Mouse (Mus musculus) kidney, embryonic 15.5 days (tissue): Measurements from ENCODE around the gene Cdr2l. TPM values are rescaled to one million over a fixed set of nuclear protein-coding genes. Genes with fewer than 3 reads are reported as not detected.

Source experiments
- ATAC-seq: fragments of 200-750 bp; cut with Nextera tagmentation; replicated peaks from 2 replicates; pipeline ENCODE4 v1.8.0; 2017; ENCODE audit warnings: moderate TSS enrichment; ENCODE audit not compliant: low FRiP score
- H3K27ac ChIP-seq: fragments of 300-500 bp; sonication (generic); 2 replicates; pipeline ENCODE4 v1.5.1; 2015; ENCODE audit warnings: mild to moderate bottlenecking, inconsistent platforms
- H3K27me3 ChIP-seq: fragments of 300-500 bp; sonication (generic); 2 replicates; pipeline ENCODE4 v1.6.1; 2015; ENCODE audit warnings: inconsistent platforms
- H3K36me3 ChIP-seq: fragments of 300-500 bp; sonication (generic); 2 replicates; pipeline ENCODE4 v1.6.1; 2015; ENCODE audit warnings: inconsistent platforms
- H3K4me1 ChIP-seq: fragments of 300-500 bp; sonication (generic); 2 replicates; pipeline ENCODE4 v1.6.1; 2015; ENCODE audit warnings: inconsistent platforms
- H3K4me2 ChIP-seq: fragments of 300-500 bp; sonication (generic); 2 replicates; pipeline ENCODE4 v1.6.1; 2015; ENCODE audit warnings: moderate library complexity, mild to moderate bottlenecking, inconsistent platforms
- H3K4me3 ChIP-seq: fragments of 300-500 bp; sonication (generic); replicated peaks from 2 replicates; pipeline ENCODE4 v1.5.1; 2015; ENCODE audit warnings: mild to moderate bottlenecking, inconsistent platforms
- H3K9ac ChIP-seq: fragments of 300-500 bp; sonication (generic); 2 replicates; pipeline ENCODE4 v1.6.1; 2015; ENCODE audit warnings: mild to moderate bottlenecking, inconsistent platforms
- H3K9me3 ChIP-seq: fragments of 300-500 bp; sonication (generic); replicated peaks from 2 replicates; pipeline ENCODE4 v1.6.1; 2016; ENCODE audit warnings: inconsistent platforms
- WGBS: fragments of 180-500 bp; shearing (Covaris S2); methylation state at CpG from one replicate; pipeline ENCODE4 v1.1.7; 2015; ENCODE audit warnings: mixed read lengths; 5-methylcytosine and 5-hydroxymethylcytosine counted together
- polyA plus RNA-seq: library from polyadenylated mRNA; unstranded; fragments of >200 nt; fragmentation: Nextera tagmentation; extraction: Ambion mirVana; gene quantifications from 2 replicates; pipeline ENCODE4 v1.2.1, GENCODE M21; 2015

Cdr2l gene
- polyA plus RNA-seq, 1 experiment from 2014 or later, result 10.7 TPM

DNA sequence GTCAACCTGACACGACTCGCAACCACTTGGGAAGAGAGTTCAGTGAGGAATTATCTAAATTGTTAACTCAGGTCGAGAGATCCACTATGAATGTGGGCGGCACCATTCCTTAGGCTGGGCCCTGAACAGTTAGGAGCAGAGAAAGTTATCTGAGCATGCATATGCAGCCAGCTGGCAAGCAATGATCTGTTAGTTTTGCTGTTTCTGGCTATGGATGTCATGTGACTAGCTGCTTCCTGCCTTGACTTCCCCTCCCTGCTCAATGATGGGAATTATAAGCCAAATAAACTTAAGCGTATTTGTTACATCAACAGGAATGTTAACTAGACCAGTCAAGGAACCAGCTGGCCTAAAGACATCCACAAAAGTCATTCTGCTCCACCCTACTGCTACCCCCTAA, 28.3 kb upstream of the Cdr2l start:
- no peak overlapping the region for H3K4me3 ChIP-seq
- H3K9ac ChIP-seq, result no peak overlapping the region
- ATAC-seq, result no peak
- H3K4me1 ChIP-seq, result peaks cover 14% of the 10 kb centered on the region
- peaks cover 40% of the 10 kb centered on the region for H3K27me3 ChIP-seq
- WGBS, result 90% methylated on average over 5 of the region's 5 CpGs
- H3K36me3 ChIP-seq, result no peaks in the 10 kb centered on the region
- H3K4me2 ChIP-seq, result no peak overlapping the region
- H3K27ac ChIP-seq, result no peak overlapping the region
- no peaks in the 10 kb centered on the region for H3K9me3 ChIP-seq

DNA sequence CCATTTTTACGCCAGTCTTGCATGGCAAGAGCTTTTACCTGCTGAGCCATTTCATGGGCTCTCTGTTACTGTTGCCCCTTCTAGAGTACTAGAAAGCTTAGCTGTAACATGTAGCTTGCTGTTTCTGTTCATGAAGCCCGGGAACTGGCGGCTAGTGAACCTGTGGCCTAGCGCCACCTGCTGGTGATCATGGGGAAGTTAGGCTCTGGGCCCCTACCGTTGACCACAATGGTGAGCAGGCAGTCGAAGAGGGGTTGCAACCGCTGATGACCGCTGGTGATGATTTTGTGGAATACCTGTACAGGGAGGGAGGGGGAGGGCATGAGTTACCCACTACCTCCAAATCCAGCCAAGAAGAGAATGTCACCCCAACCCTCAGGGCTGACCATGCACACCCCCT, 27.5 kb upstream of the Cdr2l start:
- H3K9ac ChIP-seq, result no peak overlapping the region
- H3K4me1 ChIP-seq, result peaks cover 16% of the 10 kb centered on the region
- no peak overlapping the region for H3K27ac ChIP-seq
- no peak overlapping the region for H3K4me3 ChIP-seq
- no peaks in the 10 kb centered on the region for H3K36me3 ChIP-seq
- H3K4me2 ChIP-seq, result no peak overlapping the region
- peak; percentile 45; the same call in 1 of the 2 replicates for ATAC-seq
- H3K27me3 ChIP-seq, result peaks cover 38% of the 10 kb centered on the region
- 5% methylated on average over 8 of the region's 8 CpGs for whole genome bisulfite sequencing
- no peaks in the 10 kb centered on the region for H3K9me3 ChIP-seq

DNA sequence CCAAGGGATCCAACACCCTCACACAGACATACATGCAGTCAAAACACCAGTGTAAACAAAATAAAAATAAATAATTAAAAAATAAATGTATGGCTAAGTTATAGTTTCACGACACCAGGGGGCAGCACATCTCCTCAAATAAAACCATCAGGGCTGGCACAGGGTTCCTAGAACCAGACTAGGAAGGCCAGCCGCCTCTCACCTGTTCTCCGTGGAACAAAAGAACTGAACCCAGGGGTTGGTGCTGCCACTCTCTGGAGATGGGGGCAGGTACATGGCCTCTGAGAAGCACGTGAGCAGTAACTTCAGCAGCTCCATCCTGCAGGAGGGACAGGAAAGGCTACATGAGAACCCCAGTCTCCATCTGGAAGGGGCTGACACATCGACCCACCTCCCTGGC, 23.2 kb upstream of the Cdr2l start:
- H3K9ac ChIP-seq, result no peak overlapping the region
- no peak overlapping the region for H3K27ac ChIP-seq
- ATAC-seq, result no peak

DNA sequence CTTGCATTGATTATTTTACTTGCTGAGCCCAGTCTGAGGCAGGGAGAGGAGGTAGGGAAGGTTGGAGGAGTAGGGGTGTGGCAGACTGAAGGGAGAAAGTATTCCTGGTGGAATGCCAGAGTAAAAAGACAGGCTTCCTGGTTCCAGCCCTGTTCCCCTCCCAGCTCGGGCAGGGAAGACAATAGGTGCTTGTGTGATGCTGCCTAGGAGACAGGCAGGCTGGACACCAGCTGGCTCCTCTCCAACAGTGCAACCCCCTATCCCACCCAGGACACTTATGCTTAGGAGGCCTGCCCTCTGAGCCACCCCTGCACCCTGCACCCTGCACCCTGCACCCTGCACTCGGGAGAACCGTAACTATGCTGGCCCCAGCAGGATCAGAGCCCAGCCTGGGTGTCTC, 22.4 kb upstream of the Cdr2l start:
- H3K4me3 ChIP-seq, result no peak overlapping the region
- no peak for ATAC-seq
- H3K27ac ChIP-seq, result no peak overlapping the region
- peaks cover 23% of the 10 kb centered on the region for H3K4me1 ChIP-seq
- H3K4me2 ChIP-seq, result no peak overlapping the region
- H3K36me3 ChIP-seq, result no peaks in the 10 kb centered on the region
- H3K9ac ChIP-seq, result no peak overlapping the region
- H3K27me3 ChIP-seq, result peaks cover 17% of the 10 kb centered on the region
- WGBS, result 34% methylated on average over 3 of the region's 3 CpGs
- H3K9me3 ChIP-seq, result no peaks in the 10 kb centered on the region

More for the DNA sequence above, 23.2 kb upstream of the Cdr2l start:
- Histone ChIP-seq H3K27me3 (peaks cover 20% of the 10 kb centered on the region), H3K36me3 (no peaks in the 10 kb centered on the region), H3K9me3 (no peaks in the 10 kb centered on the region), H3K4me2 (no peak overlapping the region), H3K4me3 (no peak overlapping the region), H3K4me1 (peaks cover 23% of the 10 kb centered on the region)
- 15% methylated on average over 5 of the region's 5 CpGs for WGBS

DNA sequence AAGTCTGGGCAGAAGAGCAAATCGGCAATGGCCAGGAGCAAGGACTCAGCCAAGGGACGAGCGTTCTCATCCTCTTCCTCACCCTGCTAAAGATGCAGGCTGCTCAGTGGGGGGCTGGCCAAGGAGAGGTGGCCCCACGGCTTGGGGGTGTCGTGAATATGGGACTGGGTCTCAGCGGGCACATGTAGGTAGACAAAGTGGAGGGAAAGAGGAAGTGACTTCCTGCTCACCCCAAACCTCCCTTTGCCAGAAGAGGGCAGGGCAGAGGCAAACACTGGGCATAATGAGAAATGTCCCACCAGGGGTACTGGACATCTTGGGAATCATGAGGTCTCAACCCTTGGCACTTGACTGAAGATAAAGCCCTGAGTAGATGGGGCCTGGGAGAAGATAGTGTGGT, 22.0 kb upstream of the Cdr2l start:
- H3K4me1 ChIP-seq, result peaks cover 23% of the 10 kb centered on the region
- H3K4me2 ChIP-seq, result no peak overlapping the region
- H3K36me3 ChIP-seq, result no peaks in the 10 kb centered on the region
- H3K4me3 ChIP-seq, result no peak overlapping the region
- 66% methylated on average over 6 of the region's 6 CpGs for WGBS
- H3K9me3 ChIP-seq, result no peaks in the 10 kb centered on the region
- ATAC-seq, result no peak
- no peak overlapping the region for H3K9ac ChIP-seq
- peaks cover 17% of the 10 kb centered on the region for H3K27me3 ChIP-seq
- no peak overlapping the region for H3K27ac ChIP-seq

DNA sequence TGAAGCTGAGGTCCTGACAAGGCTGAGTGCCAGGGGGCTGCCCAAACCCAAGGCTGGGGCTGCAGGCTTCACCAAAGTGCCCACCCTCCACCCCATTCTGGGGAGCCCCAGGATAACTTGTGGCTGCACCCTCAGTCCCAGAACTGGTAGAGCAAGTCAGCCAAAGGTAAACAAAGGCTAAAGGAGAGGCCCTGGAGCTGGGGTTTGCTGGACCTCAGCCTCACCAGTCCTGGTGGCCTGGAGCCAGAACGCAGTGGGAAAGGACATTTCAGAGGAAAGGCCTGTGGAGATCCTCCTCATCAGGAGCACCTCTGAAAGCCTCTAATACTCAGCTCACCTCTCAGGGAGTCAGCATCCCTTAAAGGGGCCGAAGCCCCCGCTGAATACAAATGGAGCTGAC, 17.6 kb upstream of the Cdr2l start:
- H3K4me3 ChIP-seq, result no peak overlapping the region
- H3K27ac ChIP-seq, result no peak overlapping the region
- H3K9ac ChIP-seq, result no peak overlapping the region
- no peak overlapping the region for H3K4me2 ChIP-seq
- H3K9me3 ChIP-seq, result no peaks in the 10 kb centered on the region
- no peak for ATAC-seq
- 87% methylated on average over 3 of the region's 3 CpGs for WGBS
- no peaks in the 10 kb centered on the region for H3K36me3 ChIP-seq
- peaks cover 34% of the 10 kb centered on the region for H3K4me1 ChIP-seq
- peaks cover 39% of the 10 kb centered on the region for H3K27me3 ChIP-seq

DNA sequence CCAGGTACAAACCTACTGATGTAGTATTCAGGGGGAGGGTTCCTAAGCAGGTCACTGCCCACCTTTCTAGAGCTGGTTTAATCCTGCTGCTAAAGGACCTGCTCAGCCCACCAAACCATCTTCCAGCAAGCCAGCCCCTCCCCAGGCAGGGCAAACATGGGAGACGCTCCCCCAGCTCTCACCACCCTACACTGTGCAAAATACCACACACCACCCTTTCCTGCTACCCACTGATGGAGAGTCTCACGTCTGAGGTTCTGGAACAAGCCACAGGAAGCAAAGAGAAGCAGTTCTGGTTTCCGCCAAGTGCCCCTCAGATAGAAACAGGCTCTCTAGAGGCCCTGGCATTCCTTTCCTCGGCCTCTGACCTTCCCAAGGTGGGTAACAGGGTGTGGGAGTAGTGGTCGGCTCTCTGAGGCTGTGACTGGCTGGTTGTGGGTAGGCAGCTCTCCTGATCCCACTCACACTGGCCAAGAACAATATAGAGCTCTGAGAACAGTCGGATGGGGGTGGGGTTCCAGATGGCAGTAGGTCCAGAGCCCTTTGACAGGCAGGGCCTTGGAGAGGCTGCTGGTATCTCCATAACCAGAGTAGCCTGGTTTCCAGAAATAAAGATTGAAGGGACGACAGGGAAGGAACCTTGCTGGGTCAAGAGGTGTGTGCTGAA, 15.5 kb upstream of the Cdr2l start:
- peak overlapping the region; percentile 60 for H3K4me3 ChIP-seq

DNA sequence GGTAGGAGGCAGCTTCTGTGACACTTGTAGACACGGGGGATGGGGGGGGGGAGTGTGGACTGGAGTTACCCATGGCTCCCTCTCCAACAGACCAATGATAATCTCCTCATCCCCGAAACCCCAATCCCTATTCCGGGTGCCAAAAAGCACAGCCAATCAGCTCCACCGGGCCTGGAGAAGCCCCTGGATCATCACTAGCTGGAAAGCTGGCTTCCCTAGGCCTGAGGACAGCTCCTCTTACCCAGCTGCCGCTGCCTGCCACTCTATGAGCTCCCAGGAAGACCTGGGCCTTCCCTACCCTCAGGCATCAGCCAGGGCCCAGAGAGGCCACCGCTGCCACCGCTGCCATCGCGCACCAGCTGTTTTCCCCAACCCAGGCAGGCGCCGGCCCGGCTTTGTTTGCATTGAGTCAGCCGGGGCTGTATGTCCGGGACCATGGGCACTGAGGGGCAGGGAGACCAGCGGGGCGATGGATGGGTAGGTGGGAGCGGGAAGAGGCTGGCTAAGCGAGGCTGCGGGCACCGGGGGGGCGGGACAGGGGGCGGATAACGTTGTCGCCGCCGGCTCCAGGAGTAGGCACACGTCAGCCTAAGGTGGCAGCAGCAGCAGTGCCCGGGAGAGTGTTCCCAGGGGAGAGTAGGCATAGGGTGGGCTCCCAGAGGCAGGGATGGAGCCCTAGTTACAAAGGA, 14.9 kb upstream of the Cdr2l start:
- no peaks in the 10 kb centered on the region for H3K36me3 ChIP-seq
- peak; percentile 32 for ATAC-seq

More for the DNA sequence above, 15.5 kb upstream of the Cdr2l start:
- no peaks in the 10 kb centered on the region for H3K36me3 ChIP-seq
- H3K4me2 ChIP-seq, result peak overlapping the region; percentile 96
- WGBS, result 32% methylated on average over 7 of the region's 7 CpGs
- no peak overlapping the region for H3K9ac ChIP-seq
- H3K9me3 ChIP-seq, result no peaks in the 10 kb centered on the region
- H3K4me1 ChIP-seq, result peaks cover 25% of the 10 kb centered on the region
- H3K27ac ChIP-seq, result no peak overlapping the region
- H3K27me3 ChIP-seq, result peaks cover 60% of the 10 kb centered on the region
- peak; percentile 47; the same call in 1 of the 2 replicates for ATAC-seq

DNA sequence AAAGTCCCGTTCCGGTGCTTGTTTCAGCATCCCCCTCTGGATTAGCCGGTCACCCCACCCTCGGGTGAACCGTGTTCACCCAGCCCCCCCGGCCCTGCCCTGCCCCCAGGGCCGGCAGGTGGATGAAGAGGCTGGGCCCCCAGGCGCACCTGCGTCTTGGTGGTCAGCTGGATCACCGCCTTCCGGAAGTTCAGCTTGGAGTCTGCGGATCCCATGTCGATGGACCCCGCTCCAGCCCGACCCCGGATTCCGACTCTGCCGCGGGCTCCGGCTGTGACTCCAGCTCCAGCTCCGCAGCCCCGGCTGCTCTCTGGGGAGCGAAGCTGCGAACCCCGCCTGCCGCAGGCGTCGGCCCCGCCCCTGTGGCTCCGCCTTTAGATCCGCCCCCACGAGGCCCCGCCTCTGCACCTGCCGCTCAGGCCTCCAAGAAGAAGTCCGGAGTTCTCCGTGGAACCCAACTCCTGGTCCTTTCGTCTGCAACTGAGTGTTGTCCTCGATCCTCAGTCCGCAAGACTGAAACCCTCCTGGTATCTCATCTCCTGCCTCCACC, 14.2 kb upstream of the Cdr2l start, which contains the start of gene Hid1:
Gene Hid1, minus strand, starts transcription at position 362 of the 550 bp plus-strand sequence.
- WGBS, result under 1% methylated on average over 39 of the region's 39 CpGs
- peak; percentile 73 for ATAC-seq
- Histone ChIP-seq H3K36me3 (no peaks in the 10 kb centered on the region), H3K27ac (no peak within 1 kb of the TSS), H3K9me3 (no peaks in the 10 kb centered on the region), H3K4me3 (peak within 1 kb of the TSS; percentile 60), H3K27me3 (peaks cover 73% of the 10 kb centered on the region), H3K9ac (peak within 1 kb of the TSS; percentile 50), H3K4me2 (peak within 1 kb of the TSS; percentile 96), H3K4me1 (peaks cover 25% of the 10 kb centered on the region)

More for the DNA sequence above, 14.9 kb upstream of the Cdr2l start:
- Histone ChIP-seq H3K4me2 (peak overlapping the region; percentile 96), H3K4me3 (peak overlapping the region; percentile 60), H3K27me3 (peaks cover 66% of the 10 kb centered on the region), H3K27ac (no peak overlapping the region), H3K9me3 (no peaks in the 10 kb centered on the region), H3K9ac (peak overlapping the region; percentile 50), H3K4me1 (peaks cover 25% of the 10 kb centered on the region)
- WGBS, result 4% methylated on average over 28 of the region's 28 CpGs

DNA sequence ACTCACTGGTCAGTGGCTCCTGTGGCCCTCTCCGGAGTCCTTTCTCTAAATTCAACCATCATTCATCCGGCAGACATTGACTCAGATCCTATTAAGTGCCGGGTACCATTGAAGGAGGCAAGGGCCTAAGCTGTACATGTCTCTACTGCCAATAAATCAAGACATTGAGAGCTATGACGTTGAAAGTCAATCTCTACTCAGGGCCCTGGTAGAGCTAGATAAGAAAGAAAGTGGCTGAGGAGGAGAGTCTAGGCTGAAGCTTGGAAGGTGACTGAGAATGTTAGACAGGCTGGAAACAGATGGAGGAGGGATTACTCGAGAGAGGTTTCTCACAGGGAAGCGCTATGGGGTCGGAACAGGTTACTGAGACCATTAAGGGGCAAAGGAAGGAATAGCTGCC, 11.3 kb upstream of the Cdr2l start:
- no peaks in the 10 kb centered on the region for H3K36me3 ChIP-seq
- 47% methylated on average over 7 of the region's 7 CpGs for WGBS
- no peaks in the 10 kb centered on the region for H3K9me3 ChIP-seq
- H3K4me3 ChIP-seq, result no peak overlapping the region
- H3K4me1 ChIP-seq, result peaks cover 32% of the 10 kb centered on the region
- peaks cover 96% of the 10 kb centered on the region for H3K27me3 ChIP-seq
- H3K9ac ChIP-seq, result no peak overlapping the region
- no peak overlapping the region for H3K4me2 ChIP-seq
- ATAC-seq, result no peak
- no peak overlapping the region for H3K27ac ChIP-seq

DNA sequence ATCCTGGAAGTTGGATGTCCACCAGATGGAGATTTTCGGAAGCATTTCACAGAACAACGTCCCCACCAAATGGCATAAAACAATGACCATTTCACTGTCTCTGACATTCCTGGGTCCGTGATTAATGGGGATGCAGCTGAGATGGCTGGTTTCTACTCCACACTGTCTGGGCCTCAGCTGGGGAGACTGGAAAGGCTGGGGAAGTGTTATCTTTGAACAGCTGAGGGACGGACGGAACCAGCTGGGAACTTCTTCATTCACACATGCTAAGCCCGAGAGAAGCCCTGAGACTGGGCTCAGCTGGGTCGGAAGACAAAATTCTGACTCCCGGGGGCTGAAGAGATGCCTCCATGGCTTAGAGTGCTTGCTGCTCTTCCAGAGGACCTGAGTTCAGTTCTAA, 10.4 kb upstream of the Cdr2l start:
- Histone ChIP-seq H3K27me3 (peaks cover 97% of the 10 kb centered on the region), H3K9me3 (no peaks in the 10 kb centered on the region), H3K4me1 (peaks cover 24% of the 10 kb centered on the region), H3K4me3 (no peak overlapping the region), H3K36me3 (no peaks in the 10 kb centered on the region), H3K4me2 (no peak overlapping the region), H3K9ac (no peak overlapping the region), H3K27ac (no peak overlapping the region)
- ATAC-seq, result no peak
- 57% methylated on average over 8 of the region's 8 CpGs for WGBS

DNA sequence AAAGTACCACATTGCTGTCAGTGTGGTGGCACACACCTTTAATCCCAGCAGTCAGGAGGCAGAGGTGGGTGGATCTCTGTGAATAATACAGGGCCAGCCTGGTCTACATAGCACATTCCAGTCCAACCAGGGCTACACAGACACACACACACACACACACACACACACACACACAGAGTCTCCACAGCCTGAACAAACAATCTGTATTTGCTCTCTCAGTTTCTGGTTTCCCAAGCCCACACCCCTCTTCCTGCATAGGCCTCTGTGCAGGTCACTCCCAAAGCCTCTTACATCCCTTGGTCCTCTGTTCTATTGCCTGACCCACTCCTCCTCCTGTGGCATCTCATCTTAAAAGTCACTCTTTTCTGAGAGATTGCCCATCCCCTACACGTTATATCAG, 9.7 kb upstream of the Cdr2l start:
- H3K36me3 ChIP-seq, result no peaks in the 10 kb centered on the region
- peaks cover 90% of the 10 kb centered on the region for H3K27me3 ChIP-seq
- WGBS, result 63% methylated on average over 1 of the region's 1 CpGs
- no peak overlapping the region for H3K4me2 ChIP-seq
- no peak overlapping the region for H3K4me3 ChIP-seq
- H3K27ac ChIP-seq, result no peak overlapping the region
- no peaks in the 10 kb centered on the region for H3K9me3 ChIP-seq
- peaks cover 18% of the 10 kb centered on the region for H3K4me1 ChIP-seq
- no peak for ATAC-seq
- H3K9ac ChIP-seq, result no peak overlapping the region
